Comparison of ENCODE assay signal across 8 mouse cellular contexts in the genomic region with DNA sequence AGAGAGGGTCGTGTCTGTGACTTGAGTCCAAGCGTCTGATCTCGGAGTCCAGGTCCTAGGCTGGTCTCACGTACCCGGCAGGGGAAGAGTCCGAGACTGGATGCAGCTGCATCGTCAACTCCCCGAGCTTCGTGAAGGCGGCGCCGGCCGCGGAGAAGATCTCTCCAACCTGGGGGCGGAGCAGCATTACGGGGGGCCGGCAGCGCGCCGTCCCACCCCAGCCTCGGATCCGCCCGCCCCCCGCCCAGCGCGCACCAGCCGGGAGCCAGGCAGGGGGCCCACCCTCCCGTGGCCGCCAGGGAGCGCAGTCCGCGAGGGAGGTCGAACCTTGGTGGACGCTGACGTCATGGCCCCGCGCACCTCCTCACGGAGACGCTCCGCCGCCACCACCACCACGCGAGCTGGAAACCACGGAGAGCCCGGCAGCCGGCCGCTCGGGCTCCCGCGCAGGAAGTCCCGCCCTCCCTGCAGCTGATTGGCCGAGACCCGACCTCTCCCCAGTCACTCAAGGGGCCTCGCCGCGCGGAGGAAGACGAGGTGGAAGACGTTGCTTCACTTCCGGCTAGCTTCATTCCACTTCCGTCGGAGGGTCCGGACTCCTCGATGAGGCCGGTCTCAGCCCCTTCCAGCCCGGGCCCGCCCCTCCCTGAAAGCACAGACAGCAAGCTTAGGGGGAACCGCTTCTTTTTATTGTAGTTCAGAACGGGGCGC. TPM values are rescaled to one million over a fixed set of nuclear protein-coding genes. Genes with fewer than 3 reads are reported as not detected.
DNase-seq lines count a peak whose midpoint lies in the region; ATAC-seq lines count a peak whose summit lies in the region.

A gene (minus strand): TSS at position 458 of the 711 bp plus-strand sequence.

- peak; percentile 90 for ATAC-seq in CD4-positive, CD25-positive, alpha-beta regulatory T cell, adult 4 months
- ATAC-seq in heart, embryonic 15.5 days (replicated peaks; ENCODE audit: insufficient number of reproducible peaks, insufficient read depth, low FRiP score, low read depth) = peak; percentile 92
- peak; percentile 90 for ATAC-seq in liver, embryonic 15.5 days (ENCODE audit: insufficient read depth)
- ATAC-seq in neural tube, embryonic 12.5 days (ENCODE audit: low FRiP score, low read depth) = peak; percentile 91

- H3K4me2 ChIP-seq in heart, embryonic 15.5 days = peak within 1 kb of the TSS; percentile 90
- peak within 1 kb of the TSS; percentile 92 for H3K4me2 ChIP-seq in liver, embryonic 15.5 days
- peak within 1 kb of the TSS; percentile 95 for H3K4me2 ChIP-seq in neural tube, embryonic 12.5 days (replicated peaks)

- under 1% methylated on average over 70 of the region's 70 CpGs for WGBS in forebrain, embryonic 10.5 days
- 1% methylated on average over 58 of the region's 70 CpGs for WGBS in heart, embryonic 15.5 days
- under 1% methylated on average over 70 of the region's 70 CpGs for WGBS in liver, embryonic 15.5 days (ENCODE audit: insufficient replicate concordance)
- WGBS in neural tube, embryonic 12.5 days = under 1% methylated on average over 70 of the region's 70 CpGs

- peaks cover 25% of the 10 kb centered on the region for H3K36me3 ChIP-seq in forebrain, embryonic 10.5 days (replicated peaks)
- H3K36me3 ChIP-seq in heart, embryonic 15.5 days = peaks cover 13% of the 10 kb centered on the region; the same call in 1 of the 2 replicates
- peaks cover 18% of the 10 kb centered on the region for H3K36me3 ChIP-seq in liver, embryonic 15.5 days (replicated peaks)
- H3K36me3 ChIP-seq in neural tube, embryonic 12.5 days = peaks cover 16% of the 10 kb centered on the region

- H3K27ac ChIP-seq in forebrain, embryonic 10.5 days = peak within 1 kb of the TSS; percentile 94
- peak within 1 kb of the TSS; percentile 93 for H3K27ac ChIP-seq in heart, embryonic 15.5 days
- H3K27ac ChIP-seq in liver, embryonic 15.5 days (replicated peaks) = peak within 1 kb of the TSS; percentile 96
- H3K27ac ChIP-seq in neural tube, embryonic 12.5 days = peak within 1 kb of the TSS; percentile 82

- H3K4me1 ChIP-seq in forebrain, embryonic 10.5 days = peaks cover 66% of the 10 kb centered on the region
- H3K4me1 ChIP-seq in heart, embryonic 15.5 days (replicated peaks) = peaks cover 39% of the 10 kb centered on the region
- peaks cover 61% of the 10 kb centered on the region for H3K4me1 ChIP-seq in liver, embryonic 15.5 days (replicated peaks)
- peaks cover 27% of the 10 kb centered on the region for H3K4me1 ChIP-seq in neural tube, embryonic 12.5 days

- peak; percentile 90 for DNase-seq in c-Kit-negative CD71-positive TER-119-positive erythroid progenitor cells, embryonic 14.5 days (ENCODE audit: low read depth, low spot score)
- peak; percentile 97 for DNase-seq in forebrain, embryonic 10.5 days (ENCODE audit: extremely low spot score, low spot score)
- DNase-seq in kidney, postnatal 36 days = peak; percentile 98 to 99
- peak; percentile 95 for DNase-seq in telencephalon, adult 2 months (ENCODE audit: low read depth, low spot score)

- no peaks in the 10 kb centered on the region for H3K27me3 ChIP-seq in forebrain, embryonic 10.5 days (ENCODE audit: poor library complexity, severe bottlenecking)
- H3K27me3 ChIP-seq in heart, embryonic 15.5 days = no peaks in the 10 kb centered on the region
- peaks cover 1% of the 10 kb centered on the region; the same call in 1 of the 2 replicates for H3K27me3 ChIP-seq in liver, embryonic 15.5 days
- no peaks in the 10 kb centered on the region for H3K27me3 ChIP-seq in neural tube, embryonic 12.5 days (replicated peaks)

- peak within 1 kb of the TSS; percentile 94 for H3K9ac ChIP-seq in heart, embryonic 15.5 days
- peak within 1 kb of the TSS; percentile 96 for H3K9ac ChIP-seq in liver, embryonic 15.5 days
- H3K9ac ChIP-seq in neural tube, embryonic 12.5 days = peak within 1 kb of the TSS; percentile 83

- H3K4me3 ChIP-seq in forebrain, embryonic 10.5 days = peak within 1 kb of the TSS; percentile 94
- H3K4me3 ChIP-seq in heart, embryonic 15.5 days = peak within 1 kb of the TSS; percentile 93
- peak within 1 kb of the TSS; percentile 93 for H3K4me3 ChIP-seq in liver, embryonic 15.5 days (replicated peaks)
- H3K4me3 ChIP-seq in neural tube, embryonic 12.5 days = peak within 1 kb of the TSS; percentile 91

- no peaks in the 10 kb centered on the region for H3K9me3 ChIP-seq in forebrain, embryonic 10.5 days
- no peaks in the 10 kb centered on the region for H3K9me3 ChIP-seq in heart, embryonic 15.5 days (replicated peaks)
- H3K9me3 ChIP-seq in liver, embryonic 15.5 days (replicated peaks) = no peaks in the 10 kb centered on the region
- no peaks in the 10 kb centered on the region for H3K9me3 ChIP-seq in neural tube, embryonic 12.5 days

RNA-seq across cellular contexts. Expression of the gene that starts here (rescaled TPM):
- 100 to 1,000 TPM; 123 to 141 TPM for polyA plus RNA-seq in CD4-positive, CD25-positive, alpha-beta regulatory T cell, adult 4 months (2017; shearing (Covaris generic))
- 227 TPM in 2 replicates for polyA plus RNA-seq in forebrain, embryonic 10.5 days (2016; fragmentation: Nextera tagmentation; extraction: Ambion mirVana)
- 107 and 113 TPM in 2 replicates for polyA plus RNA-seq in heart, embryonic 15.5 days (2015; fragmentation: Nextera tagmentation; extraction: Ambion mirVana)
- polyA plus RNA-seq in liver, embryonic 15.5 days (2015; fragmentation: Nextera tagmentation; extraction: Ambion mirVana) = 57.1 and 62.2 TPM in 2 replicates
- polyA plus RNA-seq in neural tube, embryonic 12.5 days (2016; fragmentation: Nextera tagmentation; extraction: Ambion mirVana) = 169 and 183 TPM in 2 replicates

Comparison
In these comparisons a context has a peak if more than half of its experiments do, and no peak if none do; other contexts are left out.
1. Peak in every context shown above with its lines: DNase-seq, ATAC-seq, H3K4me3 ChIP-seq and H3K27ac ChIP-seq.